Mouse (Mus musculus): ENCODE data around the gene Numb. TPM values are rescaled to one million over a fixed set of nuclear protein-coding genes. Genes with fewer than 3 reads are reported as not detected.

Numb gene
- total and polyA plus RNA-seq, 3 experiments: 8.4 to 14.6 TPM; not detected in 1

- Histone ChIP-seq H3K9me3 (replicated peaks; ENCODE audit: insufficient read depth, low read length) (no peaks in the 10 kb centered on the region), H3K9ac (ENCODE audit: control insufficient read depth, low read depth, low read length, poor library complexity, severe bottlenecking) (no peak overlapping the region), H3K4me3 (ENCODE audit: control insufficient read depth in 1 of 2, insufficient read depth in 1 of 2, low read depth in 2 of 2, low read length in 2 of 2) (no peak overlapping the region), H3K36me3 (ENCODE audit: control insufficient read depth in 1 of 2, insufficient read depth in 2 of 2, low read length in 2 of 2) (peaks cover 0 to 6% of the 10 kb centered on the region in 2 experiments; a peak in 2 of 4 replicates), H3K27me3 (ENCODE audit: control insufficient read depth in 1 of 2, insufficient read depth in 2 of 2, low read length in 2 of 2) (no peaks in the 10 kb centered on the region), H3K4me1 (ENCODE audit: control insufficient read depth in 1 of 2, insufficient read depth in 2 of 2, low read length in 2 of 2) (0 out of 4 replicates have a peak, but pooled peaks cover 0 to 5% of the 10 kb centered on the region in 2 experiments), H3K27ac (ENCODE audit: control insufficient read depth, low read depth, low read length) (no peak overlapping the region), H3K79me2 (ENCODE audit: control insufficient read depth, insufficient read depth, low read length, poor library complexity) (peaks cover 12% of the 10 kb centered on the region)
- TF ChIP-seq EP300 (IDR thresholded peaks at IDR 0.05; ENCODE audit: low read depth in 1 of 2, low read length in 2 of 2) (no peak), RAD21 (IDR thresholded peaks at IDR 0.05; ENCODE audit: low read depth, low read length) (no peak), KAT2A (conservative IDR thresholded peaks at IDR 0.05; ENCODE audit: low read depth, low read length) (no peak), TBP (IDR thresholded peaks at IDR 0.05; ENCODE audit: low read depth, low read length) (no peak), CTCF (IDR thresholded peaks at IDR 0.05 in 2 of 3, conservative IDR thresholded peaks at IDR 0.05 in 1 of 3; ENCODE audit: control insufficient read depth in 1 of 3, insufficient read depth in 1 of 3, low read depth in 2 of 3, low read length in 3 of 3, poor library complexity in 1 of 3, severe bottlenecking in 1 of 3) (no peak), ZKSCAN1 (IDR thresholded peaks at IDR 0.05; ENCODE audit: low read depth, low read length) (no peak), MAZ (IDR thresholded peaks at IDR 0.05; ENCODE audit: low read depth, low read length) (no peak), CHD1 (IDR thresholded peaks at IDR 0.05; ENCODE audit: low read depth, low read length) (no peak), ETS1 (IDR thresholded peaks at IDR 0.05; ENCODE audit: low read depth, low read length) (no peak), ELF1 (IDR thresholded peaks at IDR 0.05; ENCODE audit: low read depth, low read length) (no peak), POLR2AphosphoS5 (IDR thresholded peaks at IDR 0.05; ENCODE audit: borderline replicate concordance, low read depth, low read length) (no peak), TCF12 (IDR thresholded peaks at IDR 0.05; ENCODE audit: low read depth, low read length) (no peak), NRF1 (IDR thresholded peaks at IDR 0.05; ENCODE audit: insufficient read depth, low read depth, low read length, poor library complexity, severe bottlenecking) (no peak), MYC (IDR thresholded peaks at IDR 0.05; ENCODE audit: low read depth, low read length) (no peak)
- no peak for DNase-seq (ENCODE audit: low read depth, low spot score)
Measured at GRCm38 (mm10) chr12:83916884-83917283, 4.8 kb downstream of the Numb start.

GRCm38 (mm10) chr12:83914797-83915196 is 6.9 kb downstream of the Numb start:
- H3K27ac ChIP-seq (ENCODE audit: control insufficient read depth, low read depth, low read length): no peak overlapping the region
- H3K27me3 ChIP-seq (ENCODE audit: control insufficient read depth in 1 of 2, insufficient read depth in 2 of 2, low read length in 2 of 2): no peaks in the 10 kb centered on the region

More at GRCm38 (mm10) chr12:83914797-83915196, 6.9 kb downstream of the Numb start:
- Histone ChIP-seq H3K4me3 (ENCODE audit: control insufficient read depth in 1 of 2, insufficient read depth in 1 of 2, low read depth in 2 of 2, low read length in 2 of 2) (no peak overlapping the region), H3K4me1 (ENCODE audit: control insufficient read depth in 1 of 2, insufficient read depth in 2 of 2, low read length in 2 of 2) (0 out of 4 replicates have a peak, but pooled peaks cover 0 to 3% of the 10 kb centered on the region in 2 experiments), H3K79me2 (ENCODE audit: control insufficient read depth, insufficient read depth, low read length, poor library complexity) (no peaks in the 10 kb centered on the region; the same call in 1 of the 2 replicates), H3K9ac (ENCODE audit: control insufficient read depth, low read depth, low read length, poor library complexity, severe bottlenecking) (no peak overlapping the region), H3K36me3 (ENCODE audit: control insufficient read depth in 1 of 2, insufficient read depth in 2 of 2, low read length in 2 of 2) (no peaks in the 10 kb centered on the region; a peak in 2 of 4 replicates), H3K9me3 (replicated peaks; ENCODE audit: insufficient read depth, low read length) (no peaks in the 10 kb centered on the region)
- no peak for TF ChIP-seq CTCF (IDR thresholded peaks at IDR 0.05 in 2 of 3, conservative IDR thresholded peaks at IDR 0.05 in 1 of 3; ENCODE audit: control insufficient read depth in 1 of 3, insufficient read depth in 1 of 3, low read depth in 2 of 3, low read length in 3 of 3, poor library complexity in 1 of 3, severe bottlenecking in 1 of 3)
- no peak for TF ChIP-seq EP300 (IDR thresholded peaks at IDR 0.05; ENCODE audit: low read depth in 1 of 2, low read length in 2 of 2)
- no peak for TF ChIP-seq POLR2A (IDR thresholded peaks at IDR 0.05; ENCODE audit: control insufficient read depth in 1 of 2, insufficient read depth in 1 of 2, low read depth in 1 of 2, low read length in 2 of 2, poor library complexity in 1 of 2)
- TF ChIP-seq TAL1 (IDR thresholded peaks at IDR 0.05; ENCODE audit: low read length): no peak
- no peak for TF ChIP-seq E2F4 (IDR thresholded peaks at IDR 0.05; ENCODE audit: borderline replicate concordance, low read depth, low read length)
- no peak for TF ChIP-seq JUND (IDR thresholded peaks at IDR 0.05; ENCODE audit: low read depth, low read length)
- no peak for TF ChIP-seq CHD2 (IDR thresholded peaks at IDR 0.05; ENCODE audit: low read length)
- no peak for TF ChIP-seq MAX (IDR thresholded peaks at IDR 0.05; ENCODE audit: low read length)
- TF ChIP-seq TBP (IDR thresholded peaks at IDR 0.05; ENCODE audit: low read depth, low read length): no peak
- no peak for TF ChIP-seq NRF1 (IDR thresholded peaks at IDR 0.05; ENCODE audit: insufficient read depth, low read depth, low read length, poor library complexity, severe bottlenecking)
- no peak for TF ChIP-seq ZKSCAN1 (IDR thresholded peaks at IDR 0.05; ENCODE audit: low read depth, low read length)
- TF ChIP-seq GABPA (IDR thresholded peaks at IDR 0.05; ENCODE audit: low read depth, low read length): no peak
- no peak for TF ChIP-seq TCF12 (IDR thresholded peaks at IDR 0.05; ENCODE audit: low read depth, low read length)
- DNase-seq (ENCODE audit: low read depth, low spot score): no peak

Data from MEL (cell line).